In the genomic region with DNA sequence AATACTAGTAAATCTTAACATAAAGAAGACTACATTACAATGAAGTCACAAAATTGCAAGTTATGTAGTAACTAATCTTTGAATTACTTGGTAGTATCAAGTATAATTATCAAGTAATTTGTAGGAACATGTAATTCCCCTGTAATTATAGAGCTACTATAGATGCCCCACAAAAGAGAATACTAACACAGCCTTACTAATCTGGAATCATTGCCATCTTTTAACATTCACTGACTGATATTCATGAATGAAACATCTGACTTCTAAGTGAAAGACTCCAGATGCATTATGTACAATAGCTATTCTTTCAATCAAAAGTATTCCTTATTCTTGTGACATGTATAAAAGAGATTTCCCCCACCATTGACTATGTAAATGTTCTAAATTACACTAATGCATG, we compare ENCODE assay signal across 28 mouse cellular contexts.
"Had no signal": no experiment of that assay in that cellular context is flagged by ENCODE, and none has a peak within 500 bp of the region (broad histone marks: within the 10 kb centered on the region; RNA-seq: fewer than 3 reads in every experiment).

No protein-coding gene starts in this region.

- H3K27ac ChIP-seq: gastrocnemius, adult 2 months; heart, embryonic 10.5 days; hindbrain, embryonic 10.5 days; hindbrain, embryonic 12.5 days; hindbrain, embryonic 14.5 days; intestine, embryonic 15.5 days; layer of hippocampus, adult 2 months; left cerebral cortex, adult 2 months; limb, embryonic 10.5 days; limb, embryonic 12.5 days; liver, embryonic 13.5 days; liver, embryonic 15.5 days had no signal

- H3K36me3 ChIP-seq: heart, embryonic 10.5 days; heart, embryonic 12.5 days; hindbrain, embryonic 10.5 days; hindbrain, embryonic 12.5 days; intestine, embryonic 15.5 days; limb, embryonic 10.5 days; limb, embryonic 12.5 days; liver, embryonic 13.5 days; liver, embryonic 15.5 days had no signal

- ATAC-seq: hindbrain, embryonic 16.5 days; inflammation-experienced regulatory T-cells, adult 6 months; intestine, embryonic 15.5 days; intestine, postnatal 0 days had no signal

- H3K4me3 ChIP-seq: gastrocnemius, adult 2 months; heart, embryonic 10.5 days; heart, embryonic 12.5 days; hindbrain, embryonic 10.5 days; hindbrain, embryonic 12.5 days; intestine, embryonic 15.5 days; layer of hippocampus, adult 2 months; left cerebral cortex, adult 2 months; limb, embryonic 10.5 days; limb, embryonic 12.5 days; liver, embryonic 13.5 days; liver, embryonic 15.5 days had no signal

- H3K27me3 ChIP-seq: heart, embryonic 12.5 days; hindbrain, embryonic 12.5 days; intestine, embryonic 15.5 days; limb, embryonic 12.5 days; liver, embryonic 13.5 days; liver, embryonic 15.5 days had no signal

- H3K4me1 ChIP-seq: heart, embryonic 10.5 days; heart, embryonic 12.5 days; hindbrain, embryonic 10.5 days; hindbrain, embryonic 12.5 days; intestine, embryonic 15.5 days; limb, embryonic 10.5 days; limb, embryonic 12.5 days; liver, embryonic 13.5 days; liver, embryonic 15.5 days had no signal

- DNase-seq: gastrocnemius, adult 2 months; gastrocnemius, postnatal 10 days; gastrocnemius, postnatal 25 days; heart, adult 18-20 months; heart, postnatal 10 days; heart, postnatal 4 days; kidney, adult 18-20 months; kidney, adult 8-10 months; kidney, postnatal 10 days; kidney, postnatal 25 days; kidney, postnatal 4 days; liver; liver, embryonic 13.5 days had no signal

- H3K9ac ChIP-seq: heart, embryonic 12.5 days; hindbrain, embryonic 12.5 days; hindbrain, embryonic 14.5 days; intestine, embryonic 15.5 days; limb, embryonic 12.5 days; liver, embryonic 13.5 days; liver, embryonic 15.5 days had no signal

- H3K9me3 ChIP-seq: heart, embryonic 10.5 days; heart, embryonic 12.5 days; hindbrain, embryonic 10.5 days; hindbrain, embryonic 12.5 days; intestine, embryonic 15.5 days; limb, embryonic 10.5 days; limb, embryonic 12.5 days; liver, embryonic 13.5 days; liver, embryonic 15.5 days had no signal

- H3K4me2 ChIP-seq: heart, embryonic 12.5 days; hindbrain, embryonic 12.5 days; hindbrain, embryonic 14.5 days; intestine, embryonic 15.5 days; limb, embryonic 12.5 days; liver, embryonic 11.5 days; liver, embryonic 13.5 days; liver, embryonic 15.5 days had no signal
